Mouse (Mus musculus) neural tube, embryonic 13.5 days (tissue): ENCODE results near the gene Baiap2. TPM values are rescaled to one million over a fixed set of nuclear protein-coding genes. Genes with fewer than 3 reads are reported as not detected.

Source experiments
- ATAC-seq: fragments of 200-750 bp; cut with Nextera tagmentation; 2 replicates; pipeline ENCODE4 v1.8.0; 2017; ENCODE audit warnings: low read depth, mild to moderate bottlenecking, moderate TSS enrichment, moderate library complexity
- H3K27ac ChIP-seq: fragments of 300-500 bp; sonication (generic); replicated peaks from 2 replicates; pipeline ENCODE4 v1.5.1; 2015; ENCODE audit warnings: moderate library complexity, mild to moderate bottlenecking, inconsistent platforms
- H3K27me3 ChIP-seq: fragments of 300-500 bp; sonication (generic); 2 replicates; pipeline ENCODE4 v1.6.1; 2015; ENCODE audit warnings: mild to moderate bottlenecking, inconsistent platforms
- H3K36me3 ChIP-seq: fragments of 300-500 bp; sonication (generic); 2 replicates; pipeline ENCODE4 v1.6.1; 2015; ENCODE audit warnings: mild to moderate bottlenecking, inconsistent platforms
- H3K4me1 ChIP-seq: fragments of 300-500 bp; sonication (generic); replicated peaks from 2 replicates; pipeline ENCODE4 v1.6.1; 2015; ENCODE audit warnings: inconsistent platforms
- H3K4me2 ChIP-seq: fragments of 300-500 bp; sonication (generic); 2 replicates; pipeline ENCODE4 v1.6.1; 2015; ENCODE audit warnings: inconsistent platforms, mild to moderate bottlenecking, moderate library complexity
- H3K4me3 ChIP-seq: fragments of 300-500 bp; sonication (generic); 2 replicates; pipeline ENCODE4 v1.5.1; 2015; ENCODE audit warnings: mild to moderate bottlenecking, inconsistent platforms
- H3K9ac ChIP-seq: fragments of 300-500 bp; sonication (generic); 2 replicates; pipeline ENCODE4 v1.6.1; 2015; ENCODE audit warnings: moderate library complexity, mild to moderate bottlenecking, inconsistent platforms
- H3K9me3 ChIP-seq: fragments of 300-500 bp; sonication (generic); 2 replicates; pipeline ENCODE4 v1.6.1; 2016; ENCODE audit warnings: inconsistent platforms
- WGBS: fragments of 180-500 bp; shearing (Covaris S2); methylation state at CpG from one replicate; pipeline ENCODE4 v1.1.7; 2015; 5-methylcytosine and 5-hydroxymethylcytosine counted together
- polyA plus RNA-seq: library from polyadenylated mRNA; unstranded; fragments of >200 nt; fragmentation: Nextera tagmentation; extraction: Ambion mirVana; gene quantifications from 2 replicates; pipeline ENCODE4 v1.2.1, GENCODE M21; 2015

The Baiap2 gene
- polyA plus RNA-seq, 1 experiment from 2014 or later = 11.1 TPM

DNA sequence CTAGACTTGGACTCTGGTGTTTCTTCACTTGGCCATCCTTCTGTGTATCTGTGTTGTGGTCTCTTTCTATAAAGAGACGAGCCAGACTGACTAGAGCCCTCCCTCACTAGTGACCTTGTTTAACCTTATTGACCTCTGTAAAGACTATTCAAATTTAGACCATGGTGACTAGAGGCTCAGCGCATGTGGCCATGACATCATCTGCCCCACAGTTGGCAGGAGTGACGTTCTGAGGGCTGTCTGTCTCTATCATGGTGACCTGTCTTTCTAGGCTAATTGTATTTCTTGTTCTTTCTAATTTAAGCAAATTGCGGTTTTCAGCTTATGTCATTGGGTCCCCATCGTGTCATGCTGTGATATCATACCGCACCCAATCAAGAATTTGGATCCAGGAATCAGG lies 8.8 kb downstream of the Baiap2 start:
- 89% methylated on average over 6 of the region's 6 CpGs for WGBS
- Histone ChIP-seq H3K27ac (no peak overlapping the region), H3K4me1 (peaks cover 21% of the 10 kb centered on the region), H3K27me3 (no peaks in the 10 kb centered on the region), H3K4me3 (no peak overlapping the region), H3K9me3 (no peaks in the 10 kb centered on the region), H3K9ac (no peak overlapping the region), H3K36me3 (no peaks in the 10 kb centered on the region), H3K4me2 (no peak overlapping the region)
- ATAC-seq = no peak

DNA sequence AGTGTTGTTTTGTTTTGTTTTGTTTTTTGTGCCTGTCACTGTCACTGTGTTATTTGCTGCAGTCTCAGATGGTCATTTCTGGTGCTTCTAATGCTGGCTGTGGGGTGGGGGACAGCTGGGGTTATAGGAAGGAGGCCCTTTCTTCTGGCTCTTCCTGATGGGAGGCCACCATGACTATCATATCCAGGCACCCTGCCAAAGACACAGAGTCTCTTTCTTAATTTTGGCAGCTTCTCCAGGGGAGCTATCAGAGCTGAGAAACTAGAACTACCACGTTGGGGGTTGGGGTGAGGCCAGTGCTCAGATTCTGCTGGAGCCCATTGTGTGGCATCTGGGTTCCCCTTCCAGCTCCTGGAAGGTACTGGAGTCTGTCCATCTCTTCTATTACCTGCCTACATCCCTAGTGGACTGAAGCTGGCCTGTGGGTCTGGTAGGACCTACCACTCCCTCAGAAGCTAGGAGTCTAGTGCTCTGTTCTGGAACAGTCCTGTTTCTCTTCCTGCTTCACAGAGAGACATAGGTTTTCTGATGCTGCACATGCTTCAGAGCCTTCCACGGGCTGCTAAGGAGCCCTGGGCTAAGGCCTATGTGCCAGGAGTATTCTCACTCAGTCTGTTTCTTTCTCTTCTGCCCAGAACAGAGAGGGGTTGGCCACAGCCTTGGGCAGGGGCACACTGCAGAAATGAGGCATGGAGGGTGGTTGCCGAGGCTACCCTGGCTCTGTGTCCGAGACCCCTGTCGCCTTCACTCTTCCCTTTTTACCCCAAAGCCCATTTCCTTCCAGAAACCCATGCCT lies 10.1 kb downstream of the Baiap2 start:
- 64% methylated on average over 5 of the region's 5 CpGs for WGBS
- H3K4me3 ChIP-seq = no peak overlapping the region
- H3K4me1 ChIP-seq = peaks cover 21% of the 10 kb centered on the region
- H3K9ac ChIP-seq = no peak overlapping the region
- H3K27ac ChIP-seq = no peak overlapping the region
- no peak overlapping the region for H3K4me2 ChIP-seq
- H3K27me3 ChIP-seq = no peaks in the 10 kb centered on the region
- H3K36me3 ChIP-seq = no peaks in the 10 kb centered on the region
- H3K9me3 ChIP-seq = no peaks in the 10 kb centered on the region
- ATAC-seq = no peak

DNA sequence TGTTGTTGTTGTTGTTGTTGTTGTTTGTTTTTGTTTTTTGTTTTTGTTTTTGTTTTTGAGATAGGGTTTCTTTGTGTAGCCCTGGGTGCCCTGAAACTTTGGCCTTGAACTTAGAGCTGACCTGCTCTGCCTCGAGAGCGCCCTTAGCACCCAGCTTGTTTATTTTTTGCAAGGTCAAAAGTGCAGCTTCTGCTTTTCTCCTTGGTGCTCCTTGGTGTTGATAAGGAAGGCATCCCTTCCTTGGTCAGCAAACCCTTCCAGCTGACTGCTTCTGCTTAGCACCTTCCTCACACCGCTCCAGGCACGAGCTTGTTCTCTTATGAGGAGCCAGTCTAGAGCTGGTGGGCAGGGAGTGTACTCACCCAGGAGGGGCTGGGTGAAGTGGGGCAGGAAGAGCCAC lies 11.7 kb downstream of the Baiap2 start:
- Histone ChIP-seq H3K4me2 (no peak overlapping the region), H3K36me3 (no peaks in the 10 kb centered on the region), H3K27ac (no peak overlapping the region), H3K9ac (no peak overlapping the region), H3K27me3 (no peaks in the 10 kb centered on the region), H3K9me3 (no peaks in the 10 kb centered on the region), H3K4me1 (peaks cover 15% of the 10 kb centered on the region), H3K4me3 (no peak overlapping the region)
- no peak for ATAC-seq
- 80% methylated on average over 4 of the region's 4 CpGs for WGBS

GRCm38 (mm10) chr11:119954749-119955337 lies 12.3 kb downstream of the Baiap2 start:
- Histone ChIP-seq H3K4me1 (peaks cover 15% of the 10 kb centered on the region), H3K27me3 (no peaks in the 10 kb centered on the region), H3K36me3 (no peaks in the 10 kb centered on the region), H3K4me2 (no peak overlapping the region), H3K27ac (no peak overlapping the region), H3K9ac (no peak overlapping the region), H3K4me3 (no peak overlapping the region), H3K9me3 (no peaks in the 10 kb centered on the region)
- 72% methylated on average over 2 of the region's 2 CpGs for WGBS
- no peak for ATAC-seq

DNA sequence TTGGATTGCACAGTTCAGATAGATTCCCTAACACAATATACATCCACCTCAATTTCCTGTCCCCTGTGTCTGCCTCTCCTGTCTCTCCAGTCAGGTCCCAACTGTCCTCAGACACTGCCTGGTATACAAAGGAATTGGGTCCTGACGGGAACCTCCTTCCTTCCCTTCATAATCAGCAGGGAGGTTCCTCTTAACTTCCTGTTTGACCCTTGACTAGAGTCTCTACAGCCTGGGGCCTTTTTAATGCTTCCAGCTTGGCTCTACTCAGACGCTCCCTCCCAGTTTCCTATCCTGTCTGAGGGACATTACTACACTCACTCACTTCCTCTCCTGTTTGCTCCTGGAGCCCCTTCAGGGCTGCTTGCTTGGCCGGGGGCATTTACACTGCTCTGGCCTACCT lies 12.9 kb downstream of the Baiap2 start:
- Histone ChIP-seq H3K4me2 (no peak overlapping the region), H3K9ac (no peak overlapping the region), H3K36me3 (no peaks in the 10 kb centered on the region), H3K4me1 (peaks cover 15% of the 10 kb centered on the region), H3K27ac (no peak overlapping the region; the same call in 1 of the 2 replicates), H3K27me3 (no peaks in the 10 kb centered on the region), H3K4me3 (no peak overlapping the region), H3K9me3 (no peaks in the 10 kb centered on the region)
- WGBS = 75% methylated on average over 3 of the region's 3 CpGs
- ATAC-seq = no peak

DNA sequence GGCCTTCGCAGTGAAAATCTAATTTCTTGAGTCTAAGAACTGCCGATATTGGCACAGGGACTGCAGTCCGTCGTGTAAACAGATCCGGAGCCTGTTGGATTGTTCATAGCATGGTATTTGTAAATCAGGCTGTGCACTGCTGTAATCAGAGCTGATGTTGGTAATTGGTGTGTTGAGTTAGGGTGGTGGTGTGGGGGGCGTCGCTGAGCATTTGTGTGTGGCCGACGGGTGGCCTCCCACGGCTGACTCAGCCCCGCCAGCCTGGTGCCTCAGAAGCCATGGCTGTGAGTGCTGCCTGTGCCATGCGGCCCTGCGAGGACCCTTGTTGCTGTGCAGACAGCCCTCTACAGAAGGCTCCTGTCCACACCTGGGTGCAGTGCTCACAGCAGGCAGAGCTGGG lies 14.0 kb downstream of the Baiap2 start:
- Histone ChIP-seq H3K4me1 (peaks cover 15% of the 10 kb centered on the region), H3K36me3 (no peaks in the 10 kb centered on the region), H3K9me3 (no peaks in the 10 kb centered on the region), H3K4me3 (no peak overlapping the region), H3K27ac (no peak overlapping the region), H3K27me3 (no peaks in the 10 kb centered on the region), H3K4me2 (no peak overlapping the region), H3K9ac (no peak overlapping the region)
- no peak for ATAC-seq
- WGBS = 90% methylated on average over 13 of the region's 13 CpGs

GRCm38 (mm10) chr11:119958856-119959255 lies 16.3 kb downstream of the Baiap2 start:
- no peak for ATAC-seq
- Histone ChIP-seq H3K9me3 (no peaks in the 10 kb centered on the region), H3K4me1 (no peaks in the 10 kb centered on the region; the same call in 1 of the 2 replicates), H3K4me3 (no peak overlapping the region), H3K36me3 (no peaks in the 10 kb centered on the region), H3K9ac (no peak overlapping the region), H3K4me2 (no peak overlapping the region), H3K27ac (no peak overlapping the region), H3K27me3 (no peaks in the 10 kb centered on the region)
- WGBS = 90% methylated on average over 7 of the region's 7 CpGs

DNA sequence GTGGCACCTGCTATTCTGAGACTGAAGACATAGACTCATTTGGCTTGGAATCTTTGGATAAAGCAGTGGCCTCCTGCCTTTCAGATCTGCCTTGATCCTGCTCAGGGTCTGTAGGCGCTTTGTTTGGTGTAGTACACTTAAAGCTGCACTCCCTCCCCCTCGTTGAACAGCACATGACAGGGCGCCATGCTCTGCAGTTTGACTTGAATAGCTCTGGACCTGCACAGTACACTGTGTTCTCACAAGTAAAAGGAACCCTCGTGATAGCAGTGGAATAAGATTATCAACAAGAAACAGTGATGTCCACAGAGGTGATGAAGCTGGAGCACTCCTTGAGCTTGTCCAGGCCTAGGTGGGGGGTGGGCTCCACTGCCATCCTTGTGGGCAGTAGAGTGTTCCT lies 17.2 kb downstream of the Baiap2 start:
- Histone ChIP-seq H3K9ac (no peak overlapping the region), H3K27me3 (no peaks in the 10 kb centered on the region), H3K9me3 (no peaks in the 10 kb centered on the region), H3K4me3 (no peak overlapping the region), H3K4me1 (peaks cover 2% of the 10 kb centered on the region; the same call in 1 of the 2 replicates), H3K27ac (no peak overlapping the region), H3K36me3 (no peaks in the 10 kb centered on the region), H3K4me2 (no peak overlapping the region)
- ATAC-seq = no peak
- WGBS = 76% methylated on average over 4 of the region's 4 CpGs

DNA sequence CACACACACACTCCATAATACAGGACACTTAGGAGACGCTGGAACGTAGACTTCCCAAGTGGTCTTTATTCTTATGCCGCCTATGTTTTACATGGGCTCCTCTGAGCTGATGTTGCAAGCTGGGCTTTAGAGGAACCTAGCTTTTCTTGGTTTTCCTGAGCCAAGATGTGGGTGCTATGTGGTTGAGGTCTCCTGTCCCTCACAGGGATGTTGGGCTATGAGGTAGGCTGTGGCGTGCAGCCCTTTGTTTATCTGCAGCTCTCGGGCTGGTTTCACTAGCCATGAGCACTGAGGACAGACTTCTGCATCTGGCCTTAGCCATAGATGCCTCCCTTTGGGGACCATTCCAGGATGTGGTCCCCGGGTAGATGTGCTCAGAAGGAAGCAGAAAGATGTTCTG lies 18.1 kb downstream of the Baiap2 start:
- no peak overlapping the region for H3K27ac ChIP-seq
- H3K4me1 ChIP-seq = peaks cover 10% of the 10 kb centered on the region; the same call in 1 of the 2 replicates
- H3K4me3 ChIP-seq = no peak overlapping the region
- no peaks in the 10 kb centered on the region for H3K36me3 ChIP-seq
- H3K27me3 ChIP-seq = no peaks in the 10 kb centered on the region
- no peak overlapping the region for H3K4me2 ChIP-seq
- H3K9ac ChIP-seq = no peak overlapping the region
- 89% methylated on average over 6 of the region's 6 CpGs for WGBS
- ATAC-seq = no peak
- no peaks in the 10 kb centered on the region for H3K9me3 ChIP-seq

- ATAC-seq = no peak
- Histone ChIP-seq H3K27ac (no peak overlapping the region), H3K4me1 (peaks cover 10% of the 10 kb centered on the region; the same call in 1 of the 2 replicates), H3K27me3 (no peaks in the 10 kb centered on the region), H3K4me3 (no peak overlapping the region), H3K9me3 (no peaks in the 10 kb centered on the region), H3K9ac (no peak overlapping the region), H3K4me2 (no peak overlapping the region), H3K36me3 (no peaks in the 10 kb centered on the region)
- WGBS = 84% methylated on average over 3 of the region's 3 CpGs
These were observed 18.9 kb downstream of the Baiap2 start for GRCm38 (mm10) chr11:119961511-119961910.

DNA sequence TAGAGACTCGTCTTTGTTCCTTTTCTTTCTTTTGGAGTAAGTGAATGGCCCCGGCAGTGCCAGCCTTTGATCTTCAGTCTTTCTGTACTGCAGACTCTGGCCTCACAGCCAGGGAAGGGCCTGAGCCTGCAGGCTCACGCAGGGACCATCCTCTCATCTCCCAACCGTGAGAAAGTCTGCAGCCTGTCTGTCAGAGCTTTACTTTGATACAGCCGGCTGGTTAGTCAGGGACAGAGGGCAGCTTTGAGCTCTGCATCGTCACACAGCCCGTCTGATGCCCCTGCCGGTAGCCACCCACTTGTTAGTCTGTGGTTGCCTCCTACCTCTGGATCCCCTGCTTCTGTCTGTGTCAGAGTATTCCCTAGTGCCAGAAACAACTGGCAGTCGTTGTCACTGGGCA lies 22.5 kb downstream of the Baiap2 start:
- Histone ChIP-seq H3K4me2 (no peak overlapping the region), H3K27me3 (no peaks in the 10 kb centered on the region), H3K27ac (no peak overlapping the region), H3K4me1 (peaks cover 24% of the 10 kb centered on the region), H3K9me3 (no peaks in the 10 kb centered on the region), H3K9ac (no peak overlapping the region), H3K4me3 (no peak overlapping the region), H3K36me3 (no peaks in the 10 kb centered on the region)
- no peak for ATAC-seq
- 7% methylated on average over 9 of the region's 9 CpGs for WGBS

DNA sequence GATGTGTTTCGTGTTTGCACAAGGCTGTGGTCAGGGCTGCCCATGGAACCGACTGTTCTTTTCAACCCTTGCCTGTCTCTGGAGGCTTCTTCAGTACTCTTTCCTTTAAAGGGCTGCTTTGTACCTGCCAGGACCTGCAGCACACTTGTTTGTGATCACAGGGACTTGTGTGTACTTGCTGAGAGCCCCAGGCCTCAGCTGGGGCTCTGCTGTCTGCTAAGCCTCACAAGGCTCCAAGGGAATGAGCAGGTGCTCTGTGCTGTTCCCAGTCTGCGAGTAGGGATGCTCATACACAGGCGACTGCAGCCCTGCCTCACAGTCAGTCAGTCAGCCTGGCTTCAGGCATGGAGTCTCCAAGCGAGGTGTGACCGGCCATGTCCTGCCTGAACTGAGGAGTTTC lies 23.7 kb downstream of the Baiap2 start:
- ATAC-seq = no peak
- H3K4me2 ChIP-seq = no peak overlapping the region
- H3K27ac ChIP-seq = no peak overlapping the region
- WGBS = 85% methylated on average over 6 of the region's 6 CpGs
- no peak overlapping the region for H3K4me3 ChIP-seq
- no peaks in the 10 kb centered on the region for H3K36me3 ChIP-seq
- no peaks in the 10 kb centered on the region for H3K27me3 ChIP-seq
- peaks cover 36% of the 10 kb centered on the region for H3K4me1 ChIP-seq
- no peaks in the 10 kb centered on the region for H3K9me3 ChIP-seq
- no peak overlapping the region for H3K9ac ChIP-seq

GRCm38 (mm10) chr11:119967401-119967800 lies 24.8 kb downstream of the Baiap2 start:
- Histone ChIP-seq H3K36me3 (no peaks in the 10 kb centered on the region), H3K9ac (no peak overlapping the region), H3K4me3 (no peak overlapping the region), H3K4me1 (peaks cover 42% of the 10 kb centered on the region), H3K27me3 (no peaks in the 10 kb centered on the region), H3K27ac (no peak overlapping the region), H3K4me2 (no peak overlapping the region), H3K9me3 (no peaks in the 10 kb centered on the region)
- 73% methylated on average over 8 of the region's 8 CpGs for WGBS
- ATAC-seq = no peak
